Mouse (Mus musculus) olfactory bulb, adult 2 months (tissue): ENCODE data around the gene Prpf4b. TPM values are rescaled to one million over a fixed set of nuclear protein-coding genes. Genes with fewer than 3 reads are reported as not detected.
"Not testable (repeated sequence)": the region's sequence is repeated elsewhere in the genome, so short reads cannot be mapped to it uniquely, and the experiment has no call there.

Experiments used
- H3K27ac ChIP-seq: fragments of 200-500 bp; 2 replicates; pipeline ENCODE4 v1.5.1; 2012; ENCODE audit warnings: low read depth, low read length; ENCODE audit not compliant: insufficient read depth
- H3K4me1 ChIP-seq: fragments of 200-500 bp; 2 replicates; pipeline ENCODE4 v1.6.1; 2012; ENCODE audit warnings: low read length; ENCODE audit not compliant: control insufficient read depth, insufficient read depth
- H3K4me3 ChIP-seq: fragments of 200-500 bp; 2 replicates; pipeline ENCODE4 v1.5.1; 2012; ENCODE audit warnings: mild to moderate bottlenecking, low read depth, low read length, moderate library complexity; ENCODE audit not compliant: insufficient read depth
- CTCF ChIP-seq: fragments of 200-500 bp; IDR thresholded peaks from 2 replicates; pipeline ENCODE4 v1.5.1; 2012; ENCODE audit warnings: low read depth, mild to moderate bottlenecking, low read length, moderate library complexity; ENCODE audit not compliant: insufficient read depth
- POLR2A ChIP-seq: fragments of 200-500 bp; IDR thresholded peaks from 2 replicates; pipeline ENCODE4 v1.6.1; 2012; ENCODE audit warnings: mild to moderate bottlenecking, low read depth, low read length, moderate library complexity; ENCODE audit not compliant: insufficient read depth
- WGBS: fragments of 180-500 bp; shearing (Covaris S2); methylation state at CpG from one replicate; pipeline ENCODE4 v1.1.7; 2018; 5-methylcytosine and 5-hydroxymethylcytosine counted together
- polyA plus RNA-seq: library from polyadenylated mRNA; stranded (reverse); fragments of >200 nt; gene quantifications from 2 replicates; pipeline ENCODE4 v1.2.4, GENCODE M21; 2012; ENCODE audit warnings: low replicate concordance; ENCODE audit not compliant: missing spikeins, insufficient read depth, insufficient read length

The Prpf4b gene
- polyA plus RNA-seq, 1 experiment: 158 TPM

GRCm38 (mm10) chr13:34924210-34924609 lies 49.1 kb downstream of the Prpf4b start, which contains the start of the genes Fam217a and 4933417A18Rik:
Fam217a (minus strand) TSS chr13:34924310.
4933417A18Rik (plus strand) TSS chr13:34924409.
- Histone ChIP-seq H3K4me1 (no peaks in the 10 kb centered on the region), H3K4me3 (no peak within 1 kb of the TSS), H3K27ac (no peak within 1 kb of the TSS)
- TF ChIP-seq POLR2A: no peak
- no peak for TF ChIP-seq CTCF
- 82% methylated on average over 4 of the region's 4 CpGs for WGBS

- H3K4me3 ChIP-seq: no peak overlapping the region
- WGBS: 64% methylated on average over 10 of the region's 10 CpGs
- no peaks in the 10 kb centered on the region for H3K4me1 ChIP-seq
- H3K27ac ChIP-seq: no peak overlapping the region
- TF ChIP-seq POLR2A (no peak), CTCF (no peak)
Observed at GRCm38 (mm10) chr13:34934931-34935644, 60.0 kb downstream of the Prpf4b start.

- no peak for TF ChIP-seq POLR2A
- TF ChIP-seq CTCF: no peak
- H3K4me1 ChIP-seq: no peaks in the 10 kb centered on the region
- H3K27ac ChIP-seq: no peak overlapping the region
- no peak overlapping the region for H3K4me3 ChIP-seq
Observed at GRCm38 (mm10) chr13:34942370-34942769, 67.3 kb downstream of the Prpf4b start.

- H3K27ac ChIP-seq, H3K4me3 ChIP-seq, H3K4me1 ChIP-seq: not testable (repeated sequence)
- 93% methylated on average over 2 of the region's 2 CpGs for WGBS
Observed at GRCm38 (mm10) chr13:34951437-34951836, 76.3 kb downstream of the Prpf4b start.

Other genes starting within 250 kb of the Prpf4b start
- not detected in 2 replicates for gene Pxdc1, start 221.8 kb upstream of the Prpf4b start, polyA plus RNA-seq
- not detected in 2 replicates for gene Fam50b, start 140.5 kb upstream of the Prpf4b start, polyA plus RNA-seq
- gene Fam217a, start 49.0 kb downstream of the Prpf4b start, polyA plus RNA-seq: not detected in 2 replicates
- gene 4933417A18Rik, start 49.1 kb downstream of the Prpf4b start, polyA plus RNA-seq: not detected in 2 replicates
- gene Eci3, start 88.5 kb downstream of the Prpf4b start, polyA plus RNA-seq: not detected in 2 replicates
- not detected in 2 replicates for gene Eci2, start 151.8 kb downstream of the Prpf4b start, polyA plus RNA-seq